Mouse (Mus musculus) heart, postnatal 14 days (tissue): Measurements from ENCODE around the gene Kdm7a. TPM values are rescaled to one million over a fixed set of nuclear protein-coding genes. Genes with fewer than 3 reads are reported as not detected.

Experiments
- DNase-seq, 2 experiments: peaks; one replicate each; pipeline ENCODE4 v3.0.0; 2021 to 2022
- intact Hi-C: fragments of 180-260 bp; cut with DNase I; formaldehyde crosslinking; loops from one replicate; pipeline ENCODE4 v1.15.1; 2025
- total RNA-seq, 2 experiments: library from RNA; stranded (reverse); gene quantifications; 2 replicates each; pipeline ENCODE4 v1.2.3; 2021

The Kdm7a gene
- total RNA-seq, 2 experiments from 2014 or later, result 20.2 to 21.9 TPM

DNA sequence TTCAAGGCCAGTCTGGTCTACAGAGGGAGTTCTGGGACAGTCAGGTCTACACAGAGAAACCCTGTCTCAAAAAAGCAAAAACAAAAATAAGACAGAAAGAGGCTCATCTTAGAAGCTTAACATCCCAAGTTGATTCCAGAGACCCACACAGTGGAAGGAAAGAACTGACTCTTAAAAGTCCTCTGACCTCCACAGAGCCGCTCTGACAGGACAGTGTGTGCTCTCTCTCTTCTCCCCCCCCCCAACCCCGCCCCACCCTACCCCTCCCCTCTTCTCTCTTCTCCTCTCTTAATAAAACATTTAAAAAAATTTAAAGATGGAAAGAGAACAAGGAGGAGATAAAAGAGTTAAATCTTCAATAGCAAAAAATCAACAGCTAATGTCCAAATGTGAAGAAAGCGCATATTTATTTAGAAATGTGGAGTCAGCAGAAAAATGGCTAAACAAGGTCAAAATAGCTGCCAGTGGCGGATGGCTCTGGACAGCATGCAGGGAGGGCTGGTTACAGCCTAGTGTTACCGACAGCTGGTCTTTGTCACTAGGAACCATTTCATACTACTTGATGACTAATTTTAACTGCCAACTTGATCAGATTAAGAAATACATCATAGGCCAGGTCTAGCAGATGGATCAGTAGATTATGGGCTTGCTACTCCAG lies 8.5 kb upstream of the Kdm7a start:
- no peak for DNase-seq
- intact Hi-C loops, result no loop called here

DNA sequence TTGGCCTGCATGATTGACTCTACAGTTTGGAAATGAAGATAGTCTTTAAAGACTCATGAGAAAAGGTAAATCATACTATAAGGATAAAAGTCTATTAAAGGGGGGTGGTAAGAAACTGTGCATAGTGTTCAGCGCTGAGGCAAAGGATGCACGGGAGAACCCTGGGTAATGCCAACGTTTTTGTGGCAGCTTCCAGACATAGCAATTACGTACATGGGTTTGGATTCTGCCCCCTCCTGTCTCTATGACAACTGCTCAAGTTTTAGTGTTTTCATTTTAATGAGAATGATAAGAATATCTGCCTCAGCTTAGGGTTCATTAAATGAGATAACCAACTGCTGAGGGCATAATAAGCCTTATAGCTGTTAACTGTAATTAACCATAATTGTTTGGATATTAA lies 3.1 kb upstream of the Kdm7a start:
- intact Hi-C loops, result loop anchor here (5.0 kb wide), 1 partner anchor 48 kb away; no protein-coding TSS in a partner anchor
- no peak for DNase-seq

DNA sequence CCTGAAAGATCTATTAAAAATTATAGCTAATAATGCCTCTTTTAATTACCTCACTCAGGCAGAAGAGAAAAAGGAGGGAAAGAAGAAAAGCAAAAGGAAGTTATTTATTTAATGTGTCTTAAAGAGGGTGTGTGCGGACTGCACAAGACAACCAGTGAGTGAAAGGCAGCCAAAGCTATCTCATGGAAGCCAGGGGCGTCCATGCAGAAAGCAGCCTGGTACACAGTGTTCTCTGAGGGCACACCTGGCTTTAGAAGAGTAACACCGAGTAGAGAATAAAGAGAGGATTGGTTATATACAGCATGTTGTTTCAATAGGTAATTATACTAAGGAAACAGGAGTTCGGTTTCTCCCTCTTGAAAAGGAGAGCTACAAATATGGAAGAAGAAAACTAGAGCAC lies 1.6 kb upstream of the Kdm7a start:
- intact Hi-C loops, result loop anchor here (5.0 kb wide), 1 partner anchor 49 kb away; no protein-coding TSS in a partner anchor
- DNase-seq, result no peak

DNA sequence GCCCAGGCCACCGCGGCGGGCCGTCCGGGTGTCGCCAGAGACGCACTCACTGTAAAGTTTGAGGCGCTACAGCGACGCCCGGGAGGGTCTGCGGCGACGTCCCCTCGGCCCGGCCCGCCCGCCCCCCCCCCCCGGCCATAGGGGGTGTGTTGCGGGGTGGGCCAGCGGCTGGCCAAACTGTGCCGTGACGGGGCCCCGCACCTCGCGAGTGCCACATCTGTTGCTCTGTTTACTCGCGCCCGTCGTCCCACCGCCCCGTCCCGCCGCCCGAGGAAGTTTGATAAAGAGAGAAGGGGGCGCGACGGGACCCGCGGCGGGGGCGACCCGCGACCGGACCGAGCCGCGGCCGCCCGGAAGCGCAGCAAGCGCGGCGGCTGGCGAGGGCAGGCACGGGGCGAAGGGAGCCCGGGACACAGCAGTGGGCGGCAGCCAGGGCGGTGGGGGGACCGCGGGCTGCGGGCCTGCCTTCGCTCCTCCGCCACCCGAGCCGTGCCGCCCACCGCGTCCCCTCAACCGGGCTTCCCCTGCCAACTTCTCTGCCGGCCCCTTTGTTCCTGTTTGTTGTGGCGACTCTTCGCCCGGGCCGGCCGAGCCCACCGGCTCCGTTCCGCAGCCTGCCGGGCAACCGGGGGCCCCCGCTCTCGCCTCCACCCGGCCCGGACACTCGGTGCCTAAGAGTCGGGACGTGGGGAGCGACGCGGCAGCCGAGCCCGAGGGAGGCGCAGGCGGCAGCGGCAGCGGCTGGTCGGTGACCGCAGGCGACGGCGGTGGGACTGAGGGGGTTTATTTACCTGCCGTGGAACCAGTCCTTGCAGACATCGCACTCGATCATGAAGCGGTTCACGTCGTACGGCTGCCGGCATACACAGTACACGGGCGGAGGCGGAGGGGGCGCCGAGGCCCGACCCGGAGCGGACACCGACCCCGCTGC lies 674 bp downstream of the Kdm7a start:
- peak in 1 of 2 experiments; percentile 54 for DNase-seq
- intact Hi-C loops, result loop anchor here (1.0 to 5.0 kb wide), 2 partner anchors 51 to 138 kb away; no protein-coding TSS in a partner anchor

DNA sequence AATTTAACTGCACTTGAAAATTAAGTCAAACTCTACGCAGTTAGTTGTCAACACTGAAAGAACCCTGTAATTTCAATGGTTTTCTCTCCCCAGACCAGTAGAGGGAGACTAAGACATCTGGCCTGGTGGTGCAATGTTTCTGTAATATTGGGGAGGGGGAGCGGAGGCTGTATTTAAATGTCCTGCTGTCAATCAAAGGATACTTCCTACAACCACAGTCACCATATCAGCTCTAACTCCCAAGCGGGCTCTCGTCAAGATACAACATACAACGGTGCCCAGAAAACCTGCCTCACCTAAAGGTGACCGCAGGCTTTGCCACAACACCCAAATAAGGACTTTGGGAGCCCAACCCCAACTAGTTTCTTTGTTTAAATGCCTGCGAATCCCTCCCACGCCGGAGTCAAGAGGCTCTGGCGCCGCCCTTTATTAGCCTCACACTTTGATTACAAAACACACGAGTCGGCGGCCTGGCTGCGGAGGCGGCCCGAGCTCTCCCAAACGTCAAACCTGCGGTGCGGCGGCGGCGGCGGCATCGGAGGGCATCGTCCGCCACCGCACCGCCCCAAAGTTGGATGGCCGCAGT lies 1.4 kb downstream of the Kdm7a start:
- peak; percentile 75 to 83 for DNase-seq
- intact Hi-C loops, result loop anchor here (1.0 to 5.0 kb wide), 2 partner anchors 52 to 139 kb away; no protein-coding TSS in a partner anchor

DNA sequence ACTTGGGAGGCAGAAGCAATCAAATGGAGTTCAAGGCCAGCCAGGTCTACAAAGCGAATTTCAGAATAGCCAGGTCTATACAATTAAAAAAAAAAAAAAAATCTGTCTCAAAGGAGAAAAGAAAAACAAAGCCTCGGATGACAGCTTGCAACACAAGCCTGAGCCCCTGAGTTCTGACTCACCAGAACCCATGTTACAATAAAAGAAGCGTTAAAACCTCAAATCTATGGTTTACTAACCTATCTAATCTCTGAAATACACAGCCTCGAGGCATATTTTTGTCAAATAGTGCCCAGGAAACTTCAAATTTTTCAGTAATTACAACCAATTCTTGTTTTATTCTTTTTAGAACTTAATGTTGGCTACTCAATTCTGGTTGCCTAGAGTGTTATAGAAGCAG lies 2.1 kb downstream of the Kdm7a start:
- no peak for DNase-seq
- intact Hi-C loops, result no loop called here

DNA sequence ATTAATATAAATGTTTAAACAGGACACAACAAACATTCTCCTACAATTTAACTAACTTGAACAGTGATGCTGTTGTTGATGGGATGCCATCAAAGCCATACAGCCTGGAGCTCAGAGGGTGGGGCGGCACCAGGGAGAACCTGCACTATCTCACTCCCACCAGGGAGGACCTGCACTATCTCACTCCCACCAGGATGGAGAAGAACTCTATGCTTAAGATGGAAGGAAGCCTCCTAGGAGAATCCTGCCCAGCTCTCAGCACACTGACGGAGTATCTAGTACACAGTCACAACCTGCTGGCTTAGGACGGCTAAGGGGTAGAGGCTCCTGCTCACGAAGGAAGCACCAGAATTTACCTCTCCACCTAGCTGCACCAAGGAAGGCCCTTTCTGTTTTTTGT lies 3.4 kb downstream of the Kdm7a start:
- intact Hi-C loops, result no loop called here

DNA sequence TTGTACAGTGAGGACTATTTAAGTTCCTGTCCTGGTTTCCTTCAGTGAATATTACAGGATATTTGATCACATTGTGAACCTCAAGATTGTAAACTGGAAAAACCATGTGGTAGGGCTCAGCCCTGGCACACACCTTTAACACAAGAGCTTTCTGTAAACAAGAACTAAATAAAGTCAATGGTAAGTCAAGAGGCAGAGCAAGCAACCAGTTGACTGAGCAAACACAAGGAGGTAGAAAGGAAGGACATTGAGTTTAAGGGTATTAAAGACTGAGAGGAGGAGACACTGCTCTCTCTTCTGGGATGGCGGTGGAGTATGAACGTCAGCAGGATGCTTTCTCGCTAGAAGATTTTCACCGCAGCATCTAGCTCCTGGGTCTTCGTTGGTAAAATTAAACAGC lies 13.6 kb downstream of the Kdm7a start:
- intact Hi-C loops, result no loop called here
- DNase-seq, result no peak

More for the DNA sequence above, 3.4 kb downstream of the Kdm7a start:
- DNase-seq, result no peak

DNA sequence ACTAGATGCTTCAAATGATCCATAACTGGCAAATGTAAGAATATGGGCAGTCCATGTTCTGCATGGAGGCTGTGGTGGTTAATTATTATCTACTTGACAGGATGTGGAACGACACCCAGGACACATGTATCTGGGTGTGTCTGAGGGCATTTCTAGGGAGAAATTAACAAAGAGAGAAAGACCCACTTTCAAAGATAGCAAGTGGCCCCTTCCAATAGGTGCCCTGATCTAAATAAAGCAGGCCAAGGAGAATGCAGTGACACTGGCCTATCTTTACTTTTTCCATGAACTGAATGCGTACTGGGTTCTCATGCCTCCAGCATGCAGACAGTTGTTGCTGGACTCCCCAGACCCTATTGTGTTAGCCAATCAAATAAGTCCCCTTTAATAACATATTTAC lies 15.1 kb downstream of the Kdm7a start:
- no peak for DNase-seq
- intact Hi-C loops, result no loop called here

DNA sequence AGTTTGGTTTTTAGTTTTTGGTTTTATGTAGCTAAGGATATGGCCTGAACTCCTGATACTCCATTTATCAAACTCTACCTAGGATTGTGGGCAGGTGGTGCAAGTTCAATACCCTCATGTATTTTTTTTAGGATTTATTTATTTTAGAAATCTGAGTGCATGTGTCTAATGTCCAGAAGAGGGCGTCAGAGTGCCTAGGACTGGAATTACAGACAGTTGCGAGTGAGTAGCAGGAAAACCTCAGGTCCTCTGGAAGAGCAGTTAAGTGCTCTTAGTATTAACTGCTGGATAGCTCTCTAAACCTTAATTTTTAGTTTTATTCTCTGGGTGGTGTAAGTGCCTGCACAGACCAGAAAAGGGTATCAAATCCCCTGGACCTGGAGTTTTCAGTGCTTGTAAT lies 19.4 kb downstream of the Kdm7a start:
- DNase-seq, result no peak
- intact Hi-C loops, result loop anchor here (5.0 kb wide), 1 partner anchor 155 kb away; no protein-coding TSS in a partner anchor

DNA sequence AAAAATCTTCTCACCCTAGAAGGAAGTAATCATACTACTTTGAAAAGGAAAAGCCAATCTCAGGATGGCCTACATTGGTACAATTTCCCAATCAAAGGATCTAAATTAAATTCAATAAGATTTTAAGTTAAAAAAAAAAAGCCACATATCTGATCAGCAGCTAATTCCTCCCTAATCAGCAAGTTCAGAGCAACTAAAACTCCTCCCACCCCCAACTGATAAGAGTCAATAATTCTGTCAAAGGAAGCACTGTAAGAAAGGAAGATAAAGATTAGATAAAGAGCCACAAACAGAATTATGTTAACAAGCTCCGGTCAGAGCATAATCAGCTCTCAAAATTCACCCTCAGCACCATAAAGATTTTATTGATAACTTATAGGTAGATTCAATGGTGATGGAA lies 37.5 kb downstream of the Kdm7a start:
- intact Hi-C loops, result no loop called here
- no peak for DNase-seq

DNA sequence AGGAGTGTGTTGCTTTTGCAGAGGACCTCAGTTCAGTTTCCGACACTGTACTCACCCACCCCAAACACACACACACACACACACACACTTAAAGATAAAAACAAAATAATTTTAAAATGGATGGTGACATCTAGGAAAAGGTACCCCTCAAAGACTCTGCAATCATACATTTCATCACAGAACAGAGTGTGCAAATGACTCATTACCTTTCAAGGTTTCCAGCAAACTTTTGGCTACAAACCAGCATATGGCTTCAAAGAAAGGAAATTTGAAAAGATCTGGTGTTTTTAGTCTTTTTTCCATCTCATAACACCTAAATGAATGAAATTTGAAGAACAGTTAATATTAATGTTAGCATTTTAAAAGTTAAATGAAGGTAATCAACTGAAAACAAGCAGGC lies 41.7 kb downstream of the Kdm7a start:
- intact Hi-C loops, result no loop called here
- no peak for DNase-seq

DNA sequence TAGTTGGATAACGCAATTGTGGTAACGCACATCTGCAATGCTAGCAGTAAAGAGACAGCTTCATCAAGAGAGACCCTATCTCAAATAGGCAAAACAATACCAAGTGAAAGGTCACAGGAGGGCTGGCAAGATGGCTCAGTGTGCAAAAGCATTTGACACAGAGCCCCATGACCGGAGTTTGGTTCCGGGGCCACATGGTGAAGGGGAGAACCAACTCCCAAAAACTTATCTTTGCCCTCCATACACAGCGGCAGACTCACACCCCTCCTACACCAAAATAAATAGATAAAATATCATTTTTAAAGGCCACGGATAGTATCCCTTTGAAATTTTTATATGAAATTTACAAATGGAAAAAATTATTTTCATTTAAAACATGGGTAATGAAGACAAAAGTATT lies 44.6 kb downstream of the Kdm7a start:
- DNase-seq, result no peak

DNA sequence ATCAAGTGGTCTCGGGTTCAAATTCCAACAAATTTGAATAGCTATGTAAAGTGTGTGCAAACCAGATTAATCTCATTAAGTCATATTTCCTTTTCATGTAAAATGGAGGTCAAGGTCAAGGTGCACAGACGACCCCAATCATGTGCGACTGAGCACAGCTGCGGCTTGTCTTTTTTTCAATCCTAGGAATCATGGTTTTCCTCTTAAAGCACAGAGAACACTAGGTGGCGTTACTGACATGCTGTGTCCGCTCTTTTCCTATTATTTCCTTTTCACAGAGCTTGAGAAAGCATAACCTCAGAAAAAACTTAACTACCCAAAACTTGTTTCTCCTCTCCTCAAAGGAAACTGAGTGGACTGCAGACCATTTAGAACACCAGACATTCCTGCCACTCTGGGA lies 60.5 kb downstream of the Kdm7a start:
- intact Hi-C loops, result no loop called here
- no peak for DNase-seq

More for the DNA sequence above, 44.6 kb downstream of the Kdm7a start:
- intact Hi-C loops, result no loop called here

DNA sequence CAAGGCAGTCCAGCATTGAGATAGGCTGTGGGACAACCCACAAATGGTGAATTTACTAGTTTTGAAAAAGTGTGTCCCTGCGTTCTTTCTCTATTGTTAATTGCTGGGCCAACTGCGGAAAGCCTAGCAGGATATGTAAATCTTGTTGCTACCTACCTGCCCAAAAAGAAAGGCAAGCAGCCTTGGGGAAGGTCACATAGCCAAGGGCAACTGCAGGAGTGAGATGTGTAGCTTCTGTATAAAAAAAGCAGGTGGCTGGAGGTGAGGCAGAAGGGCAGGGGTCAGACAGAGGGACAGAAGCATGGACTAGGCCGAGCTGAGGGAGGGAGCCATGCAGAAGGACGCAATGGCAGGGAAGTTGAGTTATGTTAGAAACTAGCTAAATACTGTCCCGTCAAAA lies 74.0 kb downstream of the Kdm7a start:
- no peak for DNase-seq
- intact Hi-C loops, result no loop called here

DNA sequence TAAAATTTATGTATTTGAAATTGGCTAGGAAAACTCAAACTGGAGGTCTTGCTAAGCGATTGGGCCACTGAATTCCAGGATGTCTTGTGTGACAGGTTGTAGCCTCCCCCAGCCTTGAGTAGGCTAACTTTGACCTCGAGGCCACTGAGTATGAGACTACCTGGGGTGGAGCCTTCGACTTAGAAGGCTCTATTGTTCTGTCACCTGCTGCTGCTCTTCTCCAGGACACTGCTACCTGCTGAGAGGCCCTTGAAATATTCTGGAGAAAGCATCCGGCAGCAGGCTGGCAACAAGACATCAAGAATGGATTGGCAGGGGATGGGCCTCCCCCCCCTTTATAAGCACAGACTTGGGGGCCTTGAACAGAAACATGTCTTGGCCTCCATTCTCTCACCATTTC lies 75.1 kb downstream of the Kdm7a start:
- intact Hi-C loops, result no loop called here
- no peak for DNase-seq

DNA sequence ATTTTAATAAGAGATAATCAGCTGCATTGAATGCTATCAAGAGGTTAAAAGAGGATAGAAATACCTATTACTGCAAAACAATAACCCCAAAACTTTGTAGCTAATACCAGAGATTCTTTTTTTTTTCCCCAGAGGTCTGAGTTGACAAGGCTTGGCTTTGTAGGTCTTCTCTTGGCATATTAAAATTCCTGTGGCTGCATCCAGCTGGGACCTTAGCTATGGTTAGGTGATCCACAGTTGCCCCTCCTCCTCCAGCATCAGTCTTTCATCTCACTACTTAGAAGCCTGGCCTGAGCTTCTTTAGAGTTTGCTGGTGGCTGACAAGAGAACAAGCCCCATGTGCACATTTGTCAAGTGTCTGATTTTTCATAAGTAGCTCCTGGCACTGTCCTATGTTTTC lies 81.9 kb downstream of the Kdm7a start:
- intact Hi-C loops, result no loop called here

DNA sequence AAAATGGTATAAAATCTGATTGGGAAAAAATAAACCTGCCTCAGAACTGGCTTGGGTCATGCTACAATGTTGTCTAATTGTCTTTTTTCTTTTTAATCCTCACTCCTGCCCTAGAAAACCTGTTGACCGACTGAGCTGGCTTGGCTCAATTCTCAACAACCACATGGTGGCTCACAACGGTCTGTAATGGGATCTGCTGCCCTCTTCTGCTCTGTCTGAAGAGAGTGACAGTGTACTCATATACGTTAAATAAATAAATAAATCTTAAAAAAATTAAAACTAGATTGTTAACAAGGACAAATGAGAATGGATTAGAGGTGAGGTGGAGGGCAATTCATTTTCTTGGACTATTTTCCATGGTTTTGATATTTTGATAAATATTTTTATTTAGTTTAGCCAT lies 85.9 kb downstream of the Kdm7a start:
- no peak for DNase-seq
- intact Hi-C loops, result no loop called here

More for the DNA sequence above, 81.9 kb downstream of the Kdm7a start:
- no peak for DNase-seq

DNA sequence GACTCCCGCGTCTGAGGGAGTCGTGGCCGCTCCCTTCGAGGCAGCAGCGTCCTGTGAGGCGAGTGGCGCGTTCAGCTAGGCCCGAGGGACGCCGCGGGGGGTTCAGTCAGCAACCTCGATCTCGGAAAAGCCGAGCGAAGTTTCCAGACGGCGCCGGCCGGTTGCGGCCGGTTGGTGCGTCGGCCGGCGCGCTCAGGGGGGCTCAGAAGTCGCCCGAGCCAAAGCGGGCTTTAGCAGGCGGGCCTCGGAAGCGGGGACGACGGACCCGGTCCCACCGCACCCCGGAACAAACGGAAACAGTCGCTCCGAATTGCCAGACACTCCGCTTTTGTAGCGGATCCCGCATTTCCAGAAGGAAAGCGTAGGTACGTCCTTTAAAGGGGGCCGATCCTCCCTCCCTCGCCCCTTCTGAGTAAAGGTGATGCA lies 88.1 kb downstream of the Kdm7a start:
- intact Hi-C loops, result no loop called here
- peak in 1 of 2 experiments; percentile 67 for DNase-seq

DNA sequence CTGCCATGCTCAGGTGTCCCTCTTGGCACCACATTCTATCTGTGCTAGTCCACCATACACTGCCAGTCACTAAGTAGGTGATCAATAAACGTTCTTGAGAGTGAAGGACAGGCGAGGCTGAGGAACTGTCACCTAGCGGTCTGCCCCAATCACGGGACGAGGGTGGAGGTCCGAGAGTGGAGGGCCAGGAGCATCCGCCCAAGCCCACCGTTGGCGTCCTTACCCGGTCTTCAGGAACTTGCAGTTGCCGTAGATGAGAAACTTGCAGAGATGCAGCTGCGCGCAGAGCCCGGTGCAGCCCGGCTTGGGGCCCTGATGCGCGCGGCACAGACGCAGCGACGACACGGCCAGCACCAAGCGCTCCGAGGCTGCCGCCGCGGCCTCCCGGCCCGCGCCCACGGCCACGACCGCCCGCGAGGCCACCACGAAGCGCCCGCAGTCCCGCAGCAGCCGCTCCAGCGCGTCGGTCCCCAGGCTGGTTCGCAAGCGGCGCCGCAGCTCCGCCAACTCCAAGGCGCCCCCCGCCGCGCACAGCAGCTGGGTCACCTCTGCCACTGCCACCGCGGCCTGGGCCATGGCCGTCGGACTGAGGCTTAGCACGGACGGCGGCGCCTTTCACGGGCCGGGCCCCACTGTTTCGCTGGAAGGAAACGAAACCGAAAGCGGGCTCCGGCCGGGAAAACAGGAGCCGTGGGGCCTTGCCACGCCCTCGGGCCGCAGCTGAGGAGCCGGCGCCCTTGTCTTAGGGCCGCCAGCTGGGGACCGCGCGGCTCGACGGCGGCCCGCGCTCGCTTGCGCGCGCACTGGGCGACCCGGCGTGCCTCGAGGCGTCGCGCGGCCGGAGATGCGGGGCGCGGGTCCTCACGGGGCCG lies 88.8 kb downstream of the Kdm7a start, which contains the start of gene Parp12:
Gene Parp12, minus strand, starts transcription at position 766 of the 872 bp plus-strand sequence.
- intact Hi-C loops, result no loop called here
- DNase-seq, result peak; percentile 86 to 87
